Mouse (Mus musculus): ENCODE measurements at regions not wholly inside any gene's neighbourhood (a gene's known extent, or its start where the extent isn't known, plus 50 kb on each side); places are given as distances from the start of the nearest gene placed in this dataset.

- Histone ChIP-seq H3K9ac (ENCODE audit: low read depth, low read length) (no peak overlapping the region), H3K4me1 (ENCODE audit: control insufficient read depth, insufficient read depth, low read length) (no peaks in the 10 kb centered on the region), H3K27me3 (replicated peaks; ENCODE audit: control insufficient read depth, insufficient read depth, low read length) (no peaks in the 10 kb centered on the region), H3K4me3 (ENCODE audit: low read length) (no peak overlapping the region), H3K27ac (ENCODE audit: low read length) (no peak overlapping the region), H3K36me3 (ENCODE audit: control insufficient read depth, insufficient read depth, low read length) (no peaks in the 10 kb centered on the region), H3K9me3 (ENCODE audit: control insufficient read depth, low read length) (no peaks in the 10 kb centered on the region), H3K4me2 (ENCODE audit: low read depth, low read length) (no peak overlapping the region)
- WGBS = 86% methylated on average over 2 of the region's 2 CpGs
- ATAC-seq = no peak
These were observed 261.6 kb downstream of the Adcyap1 start for GRCm38 (mm10) chr17:93460409-93460808.

- H3K27me3 ChIP-seq (replicated peaks; ENCODE audit: control insufficient read depth, insufficient read depth, low read length) = no peaks in the 10 kb centered on the region
- no peak overlapping the region for H3K9ac ChIP-seq (ENCODE audit: low read depth, low read length)
- H3K4me3 ChIP-seq (ENCODE audit: low read length) = no peak overlapping the region
- H3K4me2 ChIP-seq (ENCODE audit: low read depth, low read length) = no peak overlapping the region
- no peaks in the 10 kb centered on the region for H3K36me3 ChIP-seq (ENCODE audit: control insufficient read depth, insufficient read depth, low read length)
- H3K4me1 ChIP-seq (ENCODE audit: control insufficient read depth, insufficient read depth, low read length) = no peaks in the 10 kb centered on the region
- no peaks in the 10 kb centered on the region for H3K9me3 ChIP-seq (ENCODE audit: control insufficient read depth, low read length)
- 87% methylated on average over 3 of the region's 3 CpGs for WGBS
- H3K27ac ChIP-seq (ENCODE audit: low read length) = no peak overlapping the region
- ATAC-seq = no peak
These were observed 264.9 kb downstream of the Adcyap1 start for GRCm38 (mm10) chr17:93463621-93464211.

- no peak overlapping the region for H3K9ac ChIP-seq (ENCODE audit: low read depth, low read length)
- no peaks in the 10 kb centered on the region for H3K36me3 ChIP-seq (ENCODE audit: control insufficient read depth, insufficient read depth, low read length)
- H3K27me3 ChIP-seq (replicated peaks; ENCODE audit: control insufficient read depth, insufficient read depth, low read length) = no peaks in the 10 kb centered on the region
- H3K4me3 ChIP-seq (ENCODE audit: low read length) = no peak overlapping the region
- H3K4me1 ChIP-seq (ENCODE audit: control insufficient read depth, insufficient read depth, low read length) = no peaks in the 10 kb centered on the region
- H3K27ac ChIP-seq (ENCODE audit: low read length) = no peak overlapping the region
- H3K9me3 ChIP-seq (ENCODE audit: control insufficient read depth, low read length) = no peaks in the 10 kb centered on the region
- no peak for ATAC-seq
- no peak overlapping the region for H3K4me2 ChIP-seq (ENCODE audit: low read depth, low read length)
These were observed 283.6 kb downstream of the Adcyap1 start for GRCm38 (mm10) chr17:93482378-93482777.

GRCm38 (mm10) chr17:93484540-93484939 is 285.7 kb downstream of the Adcyap1 start:
- ATAC-seq = peak; percentile 92
- WGBS = 42% methylated on average over 1 of the region's 1 CpGs

GRCm38 (mm10) chr17:93486442-93486841 is 287.6 kb downstream of the Adcyap1 start:
- H3K27ac ChIP-seq (ENCODE audit: low read length) = no peak overlapping the region
- no peak overlapping the region for H3K4me3 ChIP-seq (ENCODE audit: low read length)
- no peaks in the 10 kb centered on the region for H3K27me3 ChIP-seq (replicated peaks; ENCODE audit: control insufficient read depth, insufficient read depth, low read length)
- no peak overlapping the region for H3K9ac ChIP-seq (ENCODE audit: low read depth, low read length)
- no peak overlapping the region for H3K4me2 ChIP-seq (ENCODE audit: low read depth, low read length)
- H3K4me1 ChIP-seq (ENCODE audit: control insufficient read depth, insufficient read depth, low read length) = no peaks in the 10 kb centered on the region
- peak; percentile 75 for ATAC-seq
- no peaks in the 10 kb centered on the region for H3K9me3 ChIP-seq (ENCODE audit: control insufficient read depth, low read length)
- no peaks in the 10 kb centered on the region for H3K36me3 ChIP-seq (ENCODE audit: control insufficient read depth, insufficient read depth, low read length)

More at GRCm38 (mm10) chr17:93484540-93484939, 285.7 kb downstream of the Adcyap1 start:
- Histone ChIP-seq H3K27ac (ENCODE audit: low read length) (no peak overlapping the region), H3K4me3 (ENCODE audit: low read length) (no peak overlapping the region), H3K4me2 (ENCODE audit: low read depth, low read length) (no peak overlapping the region), H3K27me3 (replicated peaks; ENCODE audit: control insufficient read depth, insufficient read depth, low read length) (no peaks in the 10 kb centered on the region), H3K9ac (ENCODE audit: low read depth, low read length) (no peak overlapping the region), H3K9me3 (ENCODE audit: control insufficient read depth, low read length) (no peaks in the 10 kb centered on the region), H3K36me3 (ENCODE audit: control insufficient read depth, insufficient read depth, low read length) (no peaks in the 10 kb centered on the region), H3K4me1 (ENCODE audit: control insufficient read depth, insufficient read depth, low read length) (no peaks in the 10 kb centered on the region)

GRCm38 (mm10) chr17:93489988-93490732 is 291.3 kb downstream of the Adcyap1 start:
- Histone ChIP-seq H3K4me2 (ENCODE audit: low read depth, low read length) (no peak overlapping the region), H3K36me3 (ENCODE audit: control insufficient read depth, insufficient read depth, low read length) (no peaks in the 10 kb centered on the region), H3K4me3 (ENCODE audit: low read length) (no peak overlapping the region), H3K27me3 (replicated peaks; ENCODE audit: control insufficient read depth, insufficient read depth, low read length) (no peaks in the 10 kb centered on the region), H3K9me3 (ENCODE audit: control insufficient read depth, low read length) (no peaks in the 10 kb centered on the region), H3K27ac (ENCODE audit: low read length) (no peak overlapping the region), H3K9ac (ENCODE audit: low read depth, low read length) (no peak overlapping the region), H3K4me1 (ENCODE audit: control insufficient read depth, insufficient read depth, low read length) (no peaks in the 10 kb centered on the region)
- 65% methylated on average over 4 of the region's 4 CpGs for WGBS
- no peak for ATAC-seq

GRCm38 (mm10) chr17:93508882-93509594 is 310.2 kb downstream of the Adcyap1 start:
- no peaks in the 10 kb centered on the region for H3K9me3 ChIP-seq (ENCODE audit: control insufficient read depth, low read length)
- no peak overlapping the region for H3K4me2 ChIP-seq (ENCODE audit: low read depth, low read length)
- no peak overlapping the region for H3K9ac ChIP-seq (ENCODE audit: low read depth, low read length)
- ATAC-seq = peak; percentile 97
- no peaks in the 10 kb centered on the region for H3K4me1 ChIP-seq (ENCODE audit: control insufficient read depth, insufficient read depth, low read length)
- no peak overlapping the region for H3K27ac ChIP-seq (ENCODE audit: low read length)
- WGBS = 61% methylated on average over 4 of the region's 4 CpGs
- H3K27me3 ChIP-seq (replicated peaks; ENCODE audit: control insufficient read depth, insufficient read depth, low read length) = no peaks in the 10 kb centered on the region
- H3K36me3 ChIP-seq (ENCODE audit: control insufficient read depth, insufficient read depth, low read length) = no peaks in the 10 kb centered on the region
- H3K4me3 ChIP-seq (ENCODE audit: low read length) = no peak overlapping the region

- Histone ChIP-seq H3K27me3 (replicated peaks; ENCODE audit: control insufficient read depth, insufficient read depth, low read length) (no peaks in the 10 kb centered on the region), H3K9ac (ENCODE audit: low read depth, low read length) (no peak overlapping the region), H3K9me3 (ENCODE audit: control insufficient read depth, low read length) (no peaks in the 10 kb centered on the region), H3K27ac (ENCODE audit: low read length) (no peak overlapping the region), H3K36me3 (ENCODE audit: control insufficient read depth, insufficient read depth, low read length) (no peaks in the 10 kb centered on the region), H3K4me3 (ENCODE audit: low read length) (no peak overlapping the region), H3K4me2 (ENCODE audit: low read depth, low read length) (no peak overlapping the region), H3K4me1 (ENCODE audit: control insufficient read depth, insufficient read depth, low read length) (no peaks in the 10 kb centered on the region)
- no peak for ATAC-seq
These were observed 324.6 kb downstream of the Adcyap1 start for GRCm38 (mm10) chr17:93523406-93523805.

GRCm38 (mm10) chr17:93525871-93526644 is 327.2 kb downstream of the Adcyap1 start:
- Histone ChIP-seq H3K4me2 (ENCODE audit: low read depth, low read length) (no peak overlapping the region), H3K27ac (ENCODE audit: low read length) (no peak overlapping the region), H3K9me3 (ENCODE audit: control insufficient read depth, low read length) (no peaks in the 10 kb centered on the region), H3K4me1 (ENCODE audit: control insufficient read depth, insufficient read depth, low read length) (no peaks in the 10 kb centered on the region), H3K9ac (ENCODE audit: low read depth, low read length) (no peak overlapping the region), H3K36me3 (ENCODE audit: control insufficient read depth, insufficient read depth, low read length) (no peaks in the 10 kb centered on the region), H3K4me3 (ENCODE audit: low read length) (no peak overlapping the region), H3K27me3 (replicated peaks; ENCODE audit: control insufficient read depth, insufficient read depth, low read length) (no peaks in the 10 kb centered on the region)
- ATAC-seq = no peak
- WGBS = 68% methylated on average over 2 of the region's 2 CpGs

Data from intestine, embryonic 16.5 days (tissue).